Mouse (Mus musculus) E14TG2a.4 (cell line): ENCODE measurements at regions not wholly inside any gene's neighbourhood (a gene's known extent, or its start where the extent isn't known, plus 50 kb on each side); places are given as distances from the start of the nearest gene placed in this dataset.

Experiments used
- H3K27me3 ChIP-seq: 2 replicates; pipeline ENCODE4 v1.6.1; 2014; ENCODE audit warnings: low read length, control low read depth; ENCODE audit not compliant: insufficient read depth
- H3K36me3 ChIP-seq: 2 replicates; pipeline ENCODE4 v1.6.1; 2014; ENCODE audit warnings: low read length, control low read depth; ENCODE audit not compliant: insufficient read depth
- H3K4me1 ChIP-seq: replicated peaks from 2 replicates; pipeline ENCODE4 v1.6.1; 2014; ENCODE audit warnings: low read depth, low read length, control low read depth
- H3K4me3 ChIP-seq: replicated peaks from 2 replicates; pipeline ENCODE4 v1.5.1; 2014; ENCODE audit warnings: mild to moderate bottlenecking, low read length
- H3K9me3 ChIP-seq: 2 replicates; pipeline ENCODE4 v1.6.1; 2014; ENCODE audit warnings: low read length, control low read depth
- CTCF ChIP-seq: conservative IDR thresholded peaks from 2 replicates; pipeline ENCODE4 v1.5.1; 2014; ENCODE audit warnings: low read length
- NANOG ChIP-seq: IDR thresholded peaks from 2 replicates; pipeline ENCODE4 v1.6.1; 2014; ENCODE audit warnings: borderline replicate concordance, low read length, mixed read lengths
- POU5F1 ChIP-seq: IDR thresholded peaks from 2 replicates; pipeline ENCODE4 v1.6.1; 2014; ENCODE audit warnings: low read length, borderline replicate concordance

- no peak for TF ChIP-seq NANOG
- TF ChIP-seq POU5F1, result no peak
- no peak for TF ChIP-seq CTCF
- Histone ChIP-seq H3K36me3 (no peaks in the 10 kb centered on the region), H3K27me3 (peaks cover 80% of the 10 kb centered on the region), H3K9me3 (peaks cover 6% of the 10 kb centered on the region; the same call in 1 of the 2 replicates), H3K4me3 (0 out of 2 replicates have a peak overlapping the region, but pooled peaks have one; percentile 10), H3K4me1 (peaks cover 6% of the 10 kb centered on the region; the same call in 1 of the 2 replicates)
Observed at GRCm38 (mm10) chr11:114423322-114423721, 245.0 kb upstream of the Rpl38 start.

- peaks cover 6% of the 10 kb centered on the region; the same call in 1 of the 2 replicates for H3K4me1 ChIP-seq
Observed at GRCm38 (mm10) chr11:114419002-114419401, 249.3 kb upstream of the Rpl38 start.

GRCm38 (mm10) chr11:114416168-114416567, 252.2 kb upstream of the Rpl38 start:
- Histone ChIP-seq H3K4me1 (no peaks in the 10 kb centered on the region), H3K27me3 (peaks cover 16% of the 10 kb centered on the region), H3K36me3 (no peaks in the 10 kb centered on the region), H3K4me3 (no peak overlapping the region), H3K9me3 (peaks cover 17% of the 10 kb centered on the region)
- no peak for TF ChIP-seq CTCF
- no peak for TF ChIP-seq NANOG
- no peak for TF ChIP-seq POU5F1

More at GRCm38 (mm10) chr11:114419002-114419401, 249.3 kb upstream of the Rpl38 start:
- H3K36me3 ChIP-seq, result no peaks in the 10 kb centered on the region
- TF ChIP-seq CTCF (peak; percentile 58), NANOG (no peak), POU5F1 (no peak)
- H3K9me3 ChIP-seq, result peaks cover 17% of the 10 kb centered on the region
- H3K27me3 ChIP-seq, result peaks cover 41% of the 10 kb centered on the region
- H3K4me3 ChIP-seq, result no peak overlapping the region

- no peak overlapping the region for H3K4me3 ChIP-seq
- no peaks in the 10 kb centered on the region for H3K36me3 ChIP-seq
- H3K4me1 ChIP-seq, result 0 out of 2 replicates have a peak, but pooled peaks cover 3% of the 10 kb centered on the region
- TF ChIP-seq NANOG (no peak), POU5F1 (no peak), CTCF (no peak)
- H3K9me3 ChIP-seq, result 0 out of 2 replicates have a peak, but pooled peaks cover 3% of the 10 kb centered on the region
- H3K27me3 ChIP-seq, result peaks cover 5% of the 10 kb centered on the region; the same call in 1 of the 2 replicates
Observed at GRCm38 (mm10) chr11:114404401-114404800, 263.9 kb upstream of the Rpl38 start.

- no peaks in the 10 kb centered on the region for H3K36me3 ChIP-seq
- TF ChIP-seq NANOG (no peak), CTCF (peak; percentile 48), POU5F1 (no peak)
Observed at GRCm38 (mm10) chr11:114402556-114403320, 265.6 kb upstream of the Rpl38 start.

GRCm38 (mm10) chr11:114400701-114401100, 267.6 kb upstream of the Rpl38 start:
- H3K4me3 ChIP-seq, result no peak overlapping the region
- TF ChIP-seq CTCF (no peak), NANOG (no peak), POU5F1 (no peak)
- 0 out of 2 replicates have a peak, but pooled peaks cover 3% of the 10 kb centered on the region for H3K4me1 ChIP-seq
- no peaks in the 10 kb centered on the region for H3K36me3 ChIP-seq
- peaks cover 15% of the 10 kb centered on the region; the same call in 1 of the 2 replicates for H3K27me3 ChIP-seq
- no peaks in the 10 kb centered on the region for H3K9me3 ChIP-seq

More at GRCm38 (mm10) chr11:114402556-114403320, 265.6 kb upstream of the Rpl38 start:
- Histone ChIP-seq H3K27me3 (peaks cover 10% of the 10 kb centered on the region; the same call in 1 of the 2 replicates), H3K4me3 (no peak overlapping the region), H3K4me1 (0 out of 2 replicates have a peak, but pooled peaks cover 3% of the 10 kb centered on the region), H3K9me3 (no peaks in the 10 kb centered on the region)

GRCm38 (mm10) chr11:114392161-114392560, 276.2 kb upstream of the Rpl38 start:
- Histone ChIP-seq H3K27me3 (peaks cover 16% of the 10 kb centered on the region; the same call in 1 of the 2 replicates), H3K4me1 (no peaks in the 10 kb centered on the region), H3K4me3 (no peak overlapping the region)

GRCm38 (mm10) chr11:114391553-114391952, 276.8 kb upstream of the Rpl38 start:
- Histone ChIP-seq H3K4me1 (no peaks in the 10 kb centered on the region), H3K4me3 (no peak overlapping the region), H3K36me3 (no peaks in the 10 kb centered on the region), H3K9me3 (peaks cover 12% of the 10 kb centered on the region), H3K27me3 (peaks cover 16% of the 10 kb centered on the region; the same call in 1 of the 2 replicates)
- TF ChIP-seq NANOG (no peak), POU5F1 (no peak), CTCF (no peak)

More at GRCm38 (mm10) chr11:114392161-114392560, 276.2 kb upstream of the Rpl38 start:
- Histone ChIP-seq H3K36me3 (no peaks in the 10 kb centered on the region), H3K9me3 (peaks cover 12% of the 10 kb centered on the region)
- TF ChIP-seq NANOG, result no peak
- no peak for TF ChIP-seq CTCF
- TF ChIP-seq POU5F1, result no peak
